Mouse (Mus musculus): ENCODE data around the gene Gm9944.

Gene Gm9944

GRCm38 (mm10) chr4:144453217-144453616 is at the start of gene Gm9944:
TSS of gene Gm9944 (minus strand) at chr4:144453317.
- DNase-seq = no peak

- DNase-seq = no peak
Measured at GRCm38 (mm10) chr4:144493331-144493730, 40.2 kb upstream of the Gm9944 start.

GRCm38 (mm10) chr4:144468091-144468490 is 15.0 kb upstream of the Gm9944 start:
- DNase-seq = no peak

GRCm38 (mm10) chr4:144465206-144465605 is 12.1 kb upstream of the Gm9944 start:
- DNase-seq = no peak

GRCm38 (mm10) chr4:144463656-144464055 is 10.5 kb upstream of the Gm9944 start, which contains the start of gene Aadacl3:
TSS of gene Aadacl3 (minus strand) at chr4:144463756.
- no peak for DNase-seq

- DNase-seq = no peak
Measured at GRCm38 (mm10) chr4:144448546-144448945, 4.6 kb downstream of the Gm9944 start.

GRCm38 (mm10) chr4:144441582-144441981 is 11.5 kb downstream of the Gm9944 start:
- DNase-seq = no peak

GRCm38 (mm10) chr4:144441095-144441494 is 12.0 kb downstream of the Gm9944 start:
- no peak for DNase-seq

- DNase-seq = no peak
Measured at GRCm38 (mm10) chr4:144438672-144439071, 14.4 kb downstream of the Gm9944 start, which contains the start of gene 1700012P22Rik. TSS of gene 1700012P22Rik (minus strand) at chr4:144438772.

- DNase-seq = no peak
Measured at GRCm38 (mm10) chr4:144433216-144433615, 19.9 kb downstream of the Gm9944 start.

GRCm38 (mm10) chr4:144430723-144431122 is 22.4 kb downstream of the Gm9944 start:
- no peak for DNase-seq

- DNase-seq = no peak
Measured at GRCm38 (mm10) chr4:144428868-144429267, 24.2 kb downstream of the Gm9944 start.

- DNase-seq = no peak
Measured at GRCm38 (mm10) chr4:144424590-144424989, 28.5 kb downstream of the Gm9944 start.

GRCm38 (mm10) chr4:144420644-144421043 is 32.5 kb downstream of the Gm9944 start:
- no peak for DNase-seq

GRCm38 (mm10) chr4:144408290-144408689 is 44.8 kb downstream of the Gm9944 start, which contains the start of gene Pramef12:
TSS of gene Pramef12 (minus strand) at chr4:144408464.
- no peak for DNase-seq

GRCm38 (mm10) chr4:144406261-144406660 is 46.9 kb downstream of the Gm9944 start:
- no peak for DNase-seq

GRCm38 (mm10) chr4:144404456-144405086 is 48.5 kb downstream of the Gm9944 start:
- DNase-seq = no peak
